Mouse (Mus musculus) c-Kit-positive CD71-negative TER-119-negative erythroid progenitor cells, embryonic 14.5 days (primary cell): ENCODE measurements around the gene Scgb1a1.
"Not testable (repeated sequence)": the region's sequence is repeated elsewhere in the genome, so short reads cannot be mapped to it uniquely, and the experiment has no call there.

Experiments used
- DNase-seq: peaks from one replicate; pipeline ENCODE4 v3.0.0-alpha.2; 2013; ENCODE audit warnings: low read depth

The Scgb1a1 gene

DNA sequence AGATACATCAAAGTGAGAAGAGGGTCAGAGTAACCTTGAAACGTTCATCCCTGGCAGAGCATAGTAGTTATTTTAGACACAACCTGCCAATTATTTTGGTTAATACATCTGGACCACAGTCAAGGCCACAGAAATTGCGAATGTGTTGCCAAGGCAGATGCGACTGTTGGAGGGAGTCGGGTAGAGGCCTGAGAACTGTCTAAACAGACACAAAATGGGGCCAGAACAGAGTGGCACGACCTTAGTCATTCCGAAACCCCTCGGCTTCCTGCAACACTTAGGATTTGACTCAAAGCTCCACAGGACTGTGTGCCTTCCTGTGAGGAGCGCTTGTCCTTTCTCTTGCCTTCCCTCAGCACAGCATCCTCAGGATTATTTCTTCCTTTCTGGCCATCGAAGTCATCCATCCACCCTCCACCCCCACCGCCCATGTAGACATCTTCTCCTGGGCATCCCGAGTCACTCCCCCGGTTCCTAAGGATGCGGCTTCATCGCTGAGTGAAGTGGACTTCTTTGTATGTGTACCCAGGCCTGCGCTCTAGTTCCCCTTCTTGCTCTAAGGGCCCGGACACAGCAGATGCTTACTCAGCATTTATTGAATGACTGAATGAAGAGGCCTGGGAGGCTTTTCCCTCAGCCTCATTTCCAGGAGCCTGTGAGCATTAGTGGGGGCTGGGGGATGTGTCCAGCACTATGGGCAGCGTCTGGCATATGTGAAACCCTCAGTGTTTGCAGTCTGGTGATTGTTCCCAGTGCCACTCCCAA lies 12.7 kb upstream of the Scgb1a1 start:
- DNase-seq: no peak

DNA sequence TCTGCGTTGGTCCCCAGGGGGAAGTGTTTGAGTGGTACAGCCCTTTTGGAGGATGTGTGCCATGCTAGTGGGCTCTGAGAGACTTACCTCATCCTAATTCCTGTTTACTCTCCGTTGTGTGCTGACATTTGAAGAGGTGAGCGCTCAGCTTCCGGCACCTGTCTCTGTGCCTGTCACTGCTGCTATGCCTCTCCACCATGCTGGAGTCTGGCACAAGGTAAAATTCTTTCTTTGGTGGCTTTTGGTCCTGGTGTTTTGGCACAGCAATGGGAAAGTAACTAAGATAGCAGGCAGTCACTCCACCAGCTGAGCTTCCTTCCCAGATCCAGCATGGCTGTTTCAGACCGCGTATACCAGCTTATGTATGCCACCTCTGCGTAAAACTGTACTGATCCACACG lies 12.0 kb upstream of the Scgb1a1 start:
- no peak for DNase-seq

DNA sequence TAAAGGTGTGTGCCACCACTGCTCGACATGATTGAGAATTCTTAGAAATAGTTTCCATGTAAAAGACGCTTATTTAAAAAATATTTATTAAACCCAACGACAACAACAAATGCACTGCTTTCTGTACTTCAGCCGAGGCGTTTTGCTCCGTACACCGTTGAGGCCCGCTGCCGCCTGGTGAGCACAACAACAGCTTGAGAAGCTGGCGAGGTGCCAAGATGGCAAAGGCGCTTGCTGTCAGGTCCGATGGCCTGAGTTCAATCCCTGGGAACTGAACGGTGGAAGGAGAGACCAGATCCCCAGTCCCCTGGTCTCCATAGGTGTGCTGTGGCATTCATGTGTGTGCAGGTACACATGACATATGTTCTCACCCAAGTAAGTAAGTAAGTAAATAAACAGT lies 9.7 kb upstream of the Scgb1a1 start:
- DNase-seq: no peak

DNA sequence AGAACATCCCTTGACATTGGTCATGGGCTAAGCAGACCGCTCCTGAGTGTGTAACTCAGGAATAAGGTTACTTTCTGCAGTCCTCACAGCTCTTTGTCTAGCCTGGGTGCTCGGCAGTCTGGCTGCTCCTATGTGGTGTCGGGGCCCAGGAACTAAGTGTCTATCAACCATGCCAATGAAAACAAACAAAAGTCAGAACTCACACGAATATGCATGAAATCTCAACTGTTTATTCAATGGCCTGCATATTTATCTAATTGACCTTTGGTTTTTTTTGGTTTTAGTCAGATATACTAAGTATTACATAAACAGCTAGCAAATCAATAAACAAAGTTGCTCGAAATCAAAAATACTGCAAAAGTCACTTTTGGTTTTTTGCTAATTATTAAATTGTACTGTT lies 7.4 kb upstream of the Scgb1a1 start:
- DNase-seq: no peak

DNA sequence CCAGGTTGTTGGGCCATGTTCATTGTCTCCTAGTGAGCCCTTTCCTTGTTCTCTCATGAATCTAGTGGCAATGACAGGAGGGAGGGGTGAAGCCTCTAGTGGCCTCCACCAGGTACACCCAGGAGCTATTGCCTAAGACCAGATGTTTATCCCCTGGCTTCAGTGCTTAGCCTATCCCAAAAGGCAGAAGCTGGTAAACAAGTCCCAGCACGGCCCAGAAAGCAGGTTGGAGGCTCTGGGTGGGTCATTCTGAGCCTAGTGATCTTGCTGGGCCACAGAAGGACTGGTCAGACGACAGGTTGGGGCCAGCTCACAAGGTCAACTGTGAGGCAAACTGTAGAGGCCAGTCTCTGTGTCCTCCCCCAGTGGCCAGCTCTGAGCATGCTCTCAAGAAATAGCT lies 3.0 kb upstream of the Scgb1a1 start:
- no peak for DNase-seq

DNA sequence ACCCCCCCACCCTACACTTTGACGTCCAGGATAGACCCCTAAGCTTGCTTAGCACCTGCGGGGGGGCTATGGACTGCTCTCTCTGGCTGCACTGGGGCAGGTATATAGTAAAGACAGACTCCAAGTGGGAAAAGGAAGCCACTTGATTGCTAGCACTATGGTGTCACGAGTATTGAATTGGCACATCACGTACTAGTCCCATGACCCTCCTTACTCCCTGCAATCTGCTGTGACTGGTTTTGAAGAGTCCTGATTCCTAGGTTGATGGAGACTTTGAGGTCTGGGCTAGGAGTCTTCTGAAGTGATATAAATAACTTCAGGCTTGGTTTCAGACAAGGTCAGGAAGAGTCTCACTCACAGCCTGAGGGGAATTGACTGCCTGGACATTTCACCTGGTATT lies 2.4 kb upstream of the Scgb1a1 start:
- no peak for DNase-seq

DNA sequence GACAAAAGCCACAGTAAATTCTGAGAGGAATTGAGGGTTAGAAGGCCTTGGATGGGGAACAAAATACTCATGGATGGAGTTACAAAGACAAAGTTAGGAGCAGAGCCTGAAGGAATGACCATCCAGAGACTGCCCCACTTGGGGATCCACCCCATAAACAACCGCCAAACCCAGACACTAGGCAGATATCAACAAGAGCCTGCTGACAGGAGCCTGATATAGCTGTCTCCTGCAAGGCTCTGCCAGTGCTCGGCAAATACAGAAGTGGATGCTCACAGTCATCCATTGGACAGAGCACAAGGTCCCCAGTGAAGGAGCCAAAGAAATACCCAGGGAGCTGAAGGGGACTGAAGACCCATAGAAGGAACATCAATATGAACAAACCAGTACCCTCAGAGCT lies 3.9 kb downstream of the Scgb1a1 start:
- not testable (repeated sequence) for DNase-seq

DNA sequence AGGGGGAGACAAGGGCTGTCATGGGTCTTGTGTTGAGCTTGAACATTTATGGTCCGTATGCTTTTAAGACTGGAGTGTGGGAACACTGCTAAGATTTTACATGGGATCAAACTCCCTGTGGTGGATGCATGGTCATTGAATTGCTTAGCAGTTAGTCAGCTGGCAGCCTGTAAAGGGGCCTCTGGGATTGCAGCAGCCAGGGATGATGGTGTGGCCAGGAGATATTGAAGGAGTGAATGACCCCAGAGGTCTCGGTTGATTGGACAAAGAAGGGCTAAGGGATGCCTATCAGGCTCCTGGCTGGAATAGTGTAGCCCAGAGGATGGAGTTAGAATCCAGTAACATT lies 4.8 kb downstream of the Scgb1a1 start:
- DNase-seq: no peak

DNA sequence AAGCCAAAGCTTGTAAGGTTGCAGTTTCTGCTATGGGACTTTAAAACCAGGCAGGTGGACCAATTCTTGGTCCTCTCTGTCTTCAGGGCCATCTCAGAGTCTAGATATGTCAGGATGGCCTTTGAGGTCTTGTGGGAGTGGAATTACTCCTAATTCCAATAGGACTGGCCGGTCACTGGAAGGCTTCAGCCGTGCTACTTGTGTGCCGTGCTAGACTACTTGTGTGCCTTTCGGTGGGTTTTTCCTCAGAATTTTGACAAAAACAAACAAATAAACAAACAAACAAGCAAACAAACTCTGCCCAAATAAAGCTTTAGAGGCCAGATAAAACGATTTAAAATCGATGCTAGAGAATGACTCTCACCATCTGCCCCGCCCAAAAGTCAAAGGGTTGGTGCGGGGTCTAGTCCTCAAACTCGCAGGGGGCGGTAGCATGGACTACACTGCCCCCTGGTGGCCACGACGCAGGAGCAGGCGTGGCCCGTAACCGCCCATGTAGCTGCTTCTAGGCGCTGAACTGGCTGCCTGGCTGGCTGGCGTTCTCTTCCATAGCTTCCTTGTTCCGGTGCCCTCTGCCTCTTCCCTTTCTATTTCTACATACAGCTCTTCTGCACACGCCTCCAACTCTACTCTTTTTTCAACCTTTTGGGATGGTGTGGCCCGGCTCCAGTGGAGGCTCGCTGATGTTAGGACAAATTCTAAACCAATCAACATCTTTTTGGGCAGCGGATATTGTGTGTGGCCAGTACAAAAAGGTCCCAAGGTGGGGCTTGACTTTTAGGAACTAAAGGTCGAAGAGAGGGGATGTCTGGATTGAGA lies 5.4 kb downstream of the Scgb1a1 start:
- peak; percentile 75 for DNase-seq

DNA sequence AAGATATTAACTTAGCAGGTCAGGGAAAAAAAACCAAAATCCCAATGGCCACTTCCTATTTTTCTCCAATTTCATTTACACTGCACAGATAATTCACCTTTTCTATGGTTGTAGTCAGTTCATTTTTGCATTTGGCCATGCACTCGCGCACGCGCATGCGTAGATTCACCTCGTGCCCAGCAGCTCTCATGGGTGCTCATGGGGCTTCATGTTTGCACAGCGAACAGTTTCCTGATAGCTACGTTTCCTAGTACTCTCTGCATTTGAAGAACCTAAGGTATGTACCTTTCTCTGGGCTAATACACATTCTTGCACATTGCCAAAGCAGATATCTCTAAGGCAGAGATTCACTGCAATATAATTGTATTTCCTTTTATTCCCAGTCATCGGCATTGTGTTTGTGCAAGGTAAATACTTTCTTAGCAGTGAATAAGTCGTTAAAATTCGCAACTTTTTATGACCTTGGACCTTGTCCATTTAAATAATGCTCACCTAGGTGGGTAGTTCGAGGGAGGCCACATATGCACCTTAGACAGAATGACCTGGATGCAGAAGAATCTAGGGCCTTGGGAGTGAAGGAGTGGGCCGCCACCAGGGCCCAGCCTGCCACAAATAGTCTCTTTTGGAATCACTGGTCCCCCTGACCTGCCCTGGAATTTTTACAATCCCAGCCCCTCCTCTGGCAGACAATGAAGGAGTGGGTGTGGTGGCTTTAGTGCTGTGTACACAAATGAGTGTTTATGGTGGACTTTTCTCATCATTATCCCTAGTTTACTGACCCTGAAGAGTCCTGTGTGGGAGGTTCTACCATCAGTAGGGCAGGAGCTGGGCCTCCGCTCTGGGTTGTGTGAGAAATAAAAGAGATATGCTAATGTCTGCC lies 6.2 kb downstream of the Scgb1a1 start:
- DNase-seq: no peak

DNA sequence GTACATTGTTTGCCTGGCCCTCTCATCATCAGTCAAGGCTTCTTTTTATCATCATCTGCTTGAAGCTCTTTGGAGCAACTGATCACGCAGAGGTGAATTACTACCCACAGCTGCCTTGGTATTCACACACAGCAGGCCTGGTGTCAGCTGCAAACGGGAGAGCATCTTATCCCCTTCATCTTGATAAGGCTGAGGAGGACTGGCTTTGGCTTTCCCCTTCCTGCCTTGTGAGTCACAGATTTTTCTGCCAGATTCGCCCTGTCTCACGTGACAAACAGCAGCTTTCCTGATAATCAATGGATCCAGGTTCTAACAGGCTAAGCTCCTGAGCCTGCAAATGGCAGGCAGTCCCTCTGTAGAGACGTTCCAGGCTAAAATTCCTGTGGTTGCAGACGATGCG lies 7.8 kb downstream of the Scgb1a1 start:
- no peak for DNase-seq

DNA sequence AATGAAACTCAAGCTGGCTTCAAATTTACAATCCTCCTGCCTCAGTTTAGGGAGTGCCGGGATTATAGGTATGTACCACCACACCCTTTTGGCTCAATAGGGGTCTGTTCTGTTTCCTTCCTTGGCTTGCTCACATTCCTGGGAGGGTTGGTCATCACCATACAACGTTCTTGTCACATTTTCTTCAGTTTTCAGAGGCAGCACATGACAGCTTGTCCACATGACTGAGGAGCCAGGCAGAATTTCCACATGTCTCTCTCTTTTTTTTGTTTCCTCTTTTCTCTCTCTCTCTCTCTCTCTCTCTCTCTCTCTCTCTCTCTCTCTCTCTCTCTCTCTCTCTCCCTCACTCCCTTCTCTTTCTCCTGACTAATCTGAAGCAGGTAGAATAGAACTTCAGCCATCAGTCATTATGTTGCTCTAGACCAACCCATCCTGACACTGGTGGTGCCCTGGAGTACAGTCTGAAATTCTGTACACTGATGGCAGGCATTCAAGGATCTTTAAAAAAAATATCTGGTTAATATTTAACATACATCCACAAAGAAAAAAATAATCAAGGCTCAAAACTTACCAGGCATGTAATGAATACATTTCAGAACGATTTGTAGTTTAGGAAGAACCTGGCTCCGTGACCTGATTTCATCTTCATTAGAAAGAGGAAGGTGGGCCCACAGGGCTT lies 10.6 kb downstream of the Scgb1a1 start:
- no peak for DNase-seq

DNA sequence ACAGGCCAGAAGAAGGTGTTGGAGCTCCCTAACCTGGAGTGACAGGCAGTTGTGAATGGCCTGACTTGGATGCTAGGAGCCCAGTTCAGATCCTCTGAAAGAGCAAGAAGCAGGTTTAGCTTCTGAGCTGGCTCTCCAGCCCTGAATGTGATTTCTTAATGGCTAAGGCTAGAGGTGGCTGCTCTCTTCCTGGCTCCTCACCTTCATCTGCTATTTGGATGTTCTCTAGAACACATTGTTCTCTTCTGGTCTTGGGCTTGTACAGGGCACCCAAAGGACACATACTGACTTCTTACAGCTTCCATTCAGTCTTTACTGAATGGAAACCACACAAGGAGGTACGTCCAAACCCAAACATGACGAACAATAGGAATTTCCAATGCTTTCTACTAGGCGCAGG lies 11.7 kb downstream of the Scgb1a1 start:
- no peak for DNase-seq

DNA sequence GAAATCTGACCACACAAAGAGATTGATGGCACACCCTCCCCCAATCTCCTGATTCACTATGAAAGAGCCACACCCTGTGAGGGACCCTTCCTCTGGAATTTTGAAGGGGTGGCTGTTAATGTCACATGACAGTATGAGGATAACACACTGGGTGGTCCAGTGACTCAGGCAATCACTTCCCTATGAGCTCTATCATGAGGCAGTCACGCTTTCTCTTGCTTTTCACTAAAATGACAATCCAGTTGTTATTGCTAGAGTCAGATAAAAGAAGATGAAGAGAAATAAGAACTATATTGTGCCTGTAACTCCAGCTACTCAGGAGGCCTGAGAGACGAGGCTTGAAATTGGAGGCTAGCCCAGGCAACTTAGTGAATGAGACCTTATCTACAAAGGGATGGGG lies 12.2 kb downstream of the Scgb1a1 start:
- DNase-seq: no peak

DNA sequence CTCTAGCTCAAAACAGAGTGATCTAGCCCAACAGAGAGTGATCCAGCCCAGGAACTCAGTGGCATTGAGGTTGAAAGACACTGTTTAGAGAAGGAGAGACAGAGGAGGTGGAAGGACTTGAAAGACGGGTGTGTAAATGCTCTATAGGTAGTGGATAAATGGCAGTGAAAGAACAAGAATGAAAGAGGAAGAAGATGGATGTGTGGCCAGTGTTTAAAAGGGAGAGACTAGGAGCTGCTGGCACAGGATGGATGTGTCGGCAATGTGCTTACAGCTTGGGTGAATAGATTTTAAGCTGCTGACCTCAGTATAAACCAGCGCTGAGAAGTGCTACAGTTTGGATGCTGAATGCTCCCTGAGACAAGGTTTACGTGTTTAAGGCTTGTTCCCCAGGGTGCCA lies 13.3 kb downstream of the Scgb1a1 start:
- DNase-seq: no peak

DNA sequence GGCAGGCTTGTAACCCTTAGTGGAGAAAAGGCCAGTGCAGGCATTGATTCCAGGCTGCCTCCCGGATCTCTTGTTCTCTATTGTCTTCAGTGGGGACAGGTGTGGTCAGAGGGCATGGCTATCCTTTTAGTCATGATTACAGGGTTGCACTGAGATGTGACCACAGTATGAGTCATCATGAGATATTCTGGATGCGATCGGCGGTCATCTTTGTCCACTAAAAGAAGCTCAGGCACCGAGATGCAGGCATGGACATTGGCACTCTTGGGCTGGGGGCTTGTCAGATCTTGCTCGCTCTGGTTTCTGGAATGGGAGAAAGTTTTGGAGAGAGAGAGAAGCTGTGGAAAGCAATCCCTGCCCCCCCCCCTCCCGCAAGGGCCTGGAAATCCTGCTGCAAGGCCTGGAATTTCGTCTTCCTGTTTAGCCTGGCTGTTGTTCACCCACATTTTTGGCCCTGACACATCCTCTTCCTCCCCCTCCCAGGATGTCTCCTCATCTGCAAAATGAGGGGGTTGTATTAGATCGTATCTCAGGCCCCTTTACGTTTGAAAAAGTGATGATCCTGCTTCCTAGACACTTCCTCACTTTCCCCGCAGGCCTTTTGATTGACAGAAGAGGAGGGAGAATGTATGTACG lies 13.9 kb downstream of the Scgb1a1 start:
- no peak for DNase-seq

DNA sequence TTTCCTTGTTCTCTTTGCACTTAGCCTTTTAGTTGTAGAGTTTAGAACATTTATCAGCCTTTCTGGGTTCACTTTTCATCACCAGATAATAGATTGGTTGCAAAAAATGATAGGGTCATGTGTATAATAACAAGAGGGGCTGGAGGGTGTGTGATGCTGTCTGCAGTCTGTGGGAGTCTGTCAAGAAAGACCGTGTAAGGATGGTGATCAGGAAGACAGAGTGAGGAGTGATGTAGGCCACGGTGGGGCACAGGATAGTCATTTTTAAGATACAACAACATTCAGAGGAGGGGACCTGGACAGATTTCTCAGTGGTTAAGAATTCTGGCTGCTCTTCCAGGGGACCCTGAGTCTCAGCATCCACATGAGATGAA lies 15.6 kb downstream of the Scgb1a1 start:
- DNase-seq: no peak

DNA sequence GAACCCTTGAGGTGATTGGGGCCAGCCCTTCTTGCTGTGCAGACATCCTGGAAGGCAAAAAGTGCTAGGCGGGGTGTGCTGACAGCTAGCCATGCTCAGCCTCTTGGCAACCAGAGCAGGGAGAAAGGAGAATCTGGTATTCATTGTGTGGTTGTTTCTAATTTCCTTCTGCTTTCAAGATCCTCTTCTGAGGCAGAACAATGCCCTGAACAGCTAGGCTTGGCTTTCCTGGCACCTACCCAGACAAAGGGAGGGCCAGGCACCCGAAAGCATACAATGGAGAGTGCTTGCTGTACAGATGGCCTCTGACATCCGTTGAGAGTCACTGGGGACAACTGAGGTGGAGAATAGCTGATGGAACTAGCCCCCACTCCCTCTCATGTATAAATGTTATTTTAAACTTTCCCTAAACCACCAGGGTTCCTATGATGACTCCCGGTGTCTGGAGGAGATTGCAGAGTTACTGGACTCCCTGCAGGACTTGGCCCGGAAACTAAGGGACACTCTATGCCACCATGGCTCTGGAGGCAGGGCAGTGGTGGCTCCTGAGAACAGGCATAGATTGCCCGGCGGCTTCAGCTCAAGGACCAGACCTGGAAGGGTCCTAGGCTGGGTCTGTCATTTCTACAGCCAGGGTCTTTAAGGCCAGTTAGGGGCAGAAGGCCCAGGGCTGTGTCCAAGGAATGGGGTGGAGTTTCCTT lies 16.2 kb downstream of the Scgb1a1 start:
- DNase-seq: no peak

DNA sequence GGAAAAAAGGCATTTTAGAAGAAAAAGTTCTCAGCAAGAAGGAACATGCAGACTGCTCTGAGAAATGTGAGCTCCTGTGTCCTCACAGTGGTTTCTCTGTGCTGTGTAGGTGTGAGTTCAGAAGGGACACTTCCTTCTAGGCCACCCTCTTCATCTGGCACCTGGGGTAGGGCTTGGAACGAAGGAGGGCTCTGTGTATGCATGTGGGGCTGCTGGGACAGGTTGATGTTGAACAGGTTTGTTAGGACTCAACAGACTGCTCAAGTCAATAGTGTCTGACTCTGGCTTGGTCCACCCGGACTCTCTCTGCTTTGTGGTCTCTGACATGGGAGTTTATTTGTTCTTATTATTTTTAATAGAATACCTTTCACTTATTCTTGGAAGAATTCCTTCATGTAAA lies 17.4 kb downstream of the Scgb1a1 start:
- no peak for DNase-seq

DNA sequence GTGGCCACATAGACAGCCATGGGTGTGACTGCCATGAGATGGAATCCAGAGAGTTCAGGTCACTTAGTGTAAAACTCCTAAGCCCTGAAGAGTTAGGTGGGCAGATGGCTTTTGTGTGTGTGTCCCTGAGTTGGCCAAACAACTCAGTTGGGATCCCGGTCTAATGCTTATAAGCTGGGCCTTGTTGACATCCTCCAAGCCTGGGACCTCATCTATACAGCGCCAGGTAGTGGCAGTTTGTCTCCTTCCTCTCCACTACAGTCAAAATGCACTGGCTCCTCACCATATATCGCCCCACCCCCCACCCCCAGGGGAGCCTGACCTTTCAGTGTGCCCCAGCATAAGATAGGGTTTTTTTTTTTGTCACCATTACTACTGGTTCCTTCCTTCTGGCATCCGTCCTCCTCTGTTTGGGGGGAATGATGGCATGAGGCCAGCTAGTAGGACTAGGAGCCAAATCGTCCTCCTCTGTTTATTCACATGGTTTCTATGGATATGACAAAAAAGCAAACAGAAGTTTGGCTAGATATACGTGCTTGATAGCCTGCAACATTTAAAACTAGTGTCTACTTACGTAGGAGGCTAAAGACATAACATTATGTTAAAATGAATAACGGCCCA lies 18.0 kb downstream of the Scgb1a1 start:
- DNase-seq: no peak

DNA sequence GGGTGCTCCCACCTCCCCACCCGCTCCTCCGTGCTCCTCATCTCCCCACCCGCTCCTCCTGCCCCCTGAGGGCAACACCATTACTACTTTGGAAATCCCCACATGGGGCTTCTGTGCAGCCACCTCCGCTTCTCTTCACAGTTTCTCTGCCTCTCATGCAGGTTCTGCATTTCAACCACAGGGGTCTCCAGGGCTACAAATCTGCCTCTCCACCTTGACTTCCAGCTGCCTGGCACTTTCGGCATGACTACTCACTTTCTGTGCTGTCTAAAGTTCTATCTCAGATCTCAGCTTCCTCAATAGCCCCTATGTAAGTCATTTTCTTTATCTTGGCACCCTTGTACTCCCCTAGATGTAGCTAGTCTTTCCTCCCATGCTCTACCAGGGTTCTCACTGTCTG lies 20.5 kb downstream of the Scgb1a1 start:
- no peak for DNase-seq
